Mouse (Mus musculus) cerebellum, adult 2 months (tissue): ENCODE measurements around the gene C1ql4. TPM values are rescaled to one million over a fixed set of nuclear protein-coding genes. Genes with fewer than 3 reads are reported as not detected.

Experiments used
- DNase-seq, 2 experiments: peaks; one replicate each; pipeline ENCODE4 v3.0.0; 2021
- H3K27ac ChIP-seq: fragments of 200-500 bp; 2 replicates; pipeline ENCODE4 v1.5.1; 2012; ENCODE audit warnings: low read length, control low read depth, inconsistent platforms; ENCODE audit not compliant: insufficient read depth
- H3K27me3 ChIP-seq: fragments of 200-500 bp; 2 replicates; pipeline ENCODE4 v1.6.1; 2012; ENCODE audit warnings: inconsistent platforms, mild to moderate bottlenecking, low read length, moderate library complexity; ENCODE audit not compliant: control insufficient read depth, insufficient read depth
- H3K4me1 ChIP-seq: fragments of 200-500 bp; 2 replicates; pipeline ENCODE4 v1.6.1; 2011; ENCODE audit warnings: low read length; ENCODE audit not compliant: control insufficient read depth, insufficient read depth
- H3K4me3 ChIP-seq: fragments of 200-500 bp; replicated peaks from 2 replicates; pipeline ENCODE3; 2011; ENCODE audit warnings: mild to moderate bottlenecking, low read depth, low read length, control low read depth; ENCODE audit not compliant: insufficient read depth
- CTCF ChIP-seq: fragments of 200-500 bp; IDR thresholded peaks from 2 replicates; pipeline ENCODE4 v1.5.1; 2011; ENCODE audit warnings: low read depth, mild to moderate bottlenecking, control low read depth, low read length, moderate library complexity, borderline replicate concordance; ENCODE audit not compliant: insufficient read depth
- POLR2A ChIP-seq: fragments of 200-500 bp; IDR thresholded peaks from 2 replicates; pipeline ENCODE4 v1.6.1; 2011; ENCODE audit warnings: low read length, control low read depth, borderline replicate concordance; ENCODE audit not compliant: insufficient read depth
- WGBS: fragments of 180-500 bp; shearing (Covaris S2); methylation state at CpG from one replicate; pipeline ENCODE4 v1.1.7; 2018; 5-methylcytosine and 5-hydroxymethylcytosine counted together
- polyA plus RNA-seq: library from polyadenylated mRNA; depleted of rRNA; stranded (reverse); fragments of >200 nt; gene quantifications from 2 replicates; pipeline ENCODE4 v1.2.3, GENCODE M21; 2012; rRNA removed

Gene C1ql4
- 1.3 and 1.6 TPM in 2 replicates for polyA plus RNA-seq

DNA sequence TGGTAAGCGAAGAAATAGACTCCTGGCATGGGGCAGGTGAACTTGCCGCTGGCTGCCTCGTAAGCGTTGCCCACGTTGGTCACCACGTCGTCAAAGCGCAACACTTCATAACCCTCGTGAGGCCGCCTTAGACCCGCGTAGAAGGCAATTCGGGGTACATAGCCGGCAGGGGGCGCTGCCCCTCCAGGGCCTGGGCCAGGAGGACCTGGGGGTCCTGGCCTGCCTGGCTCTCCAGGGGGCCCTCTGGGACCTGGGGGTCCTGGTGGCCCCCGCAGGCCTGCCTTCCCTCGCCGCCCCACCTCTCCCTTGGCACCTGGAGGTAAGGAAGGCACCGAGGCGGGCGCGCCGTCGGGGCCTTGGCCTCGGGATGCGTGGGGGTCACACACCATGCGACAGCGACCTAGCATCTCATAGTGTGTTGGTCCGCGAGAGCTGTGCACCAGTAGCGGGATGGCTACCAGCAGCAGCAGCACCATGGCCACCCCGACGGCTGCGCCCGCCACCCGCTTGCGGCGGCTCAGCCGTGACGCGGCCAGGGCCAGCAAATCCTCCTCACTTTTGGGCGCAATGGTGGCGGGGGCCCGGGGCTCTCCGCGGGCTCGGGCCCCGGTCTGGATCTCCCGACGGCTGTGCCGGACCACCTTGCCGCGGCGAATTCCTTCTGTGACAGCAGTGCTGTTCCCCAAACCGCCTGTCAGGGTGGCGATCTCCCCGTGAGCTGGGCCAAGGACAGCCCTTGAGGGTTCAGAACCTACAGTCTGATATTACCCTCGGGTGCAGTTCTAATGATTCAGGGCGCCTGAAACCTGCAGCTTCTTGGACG is at the start of gene C1ql4:
Gene C1ql4, minus strand, starts transcription at position 565 of the 823 bp plus-strand sequence.
- H3K4me1 ChIP-seq: no peaks in the 10 kb centered on the region
- H3K27ac ChIP-seq: no peak within 1 kb of the TSS
- DNase-seq: no peak
- H3K4me3 ChIP-seq: no peak within 1 kb of the TSS
- peaks cover 3% of the 10 kb centered on the region; the same call in 1 of the 2 replicates for H3K27me3 ChIP-seq
- WGBS: 8% methylated on average over 60 of the region's 60 CpGs
- TF ChIP-seq CTCF: no peak
- TF ChIP-seq POLR2A: no peak

DNA sequence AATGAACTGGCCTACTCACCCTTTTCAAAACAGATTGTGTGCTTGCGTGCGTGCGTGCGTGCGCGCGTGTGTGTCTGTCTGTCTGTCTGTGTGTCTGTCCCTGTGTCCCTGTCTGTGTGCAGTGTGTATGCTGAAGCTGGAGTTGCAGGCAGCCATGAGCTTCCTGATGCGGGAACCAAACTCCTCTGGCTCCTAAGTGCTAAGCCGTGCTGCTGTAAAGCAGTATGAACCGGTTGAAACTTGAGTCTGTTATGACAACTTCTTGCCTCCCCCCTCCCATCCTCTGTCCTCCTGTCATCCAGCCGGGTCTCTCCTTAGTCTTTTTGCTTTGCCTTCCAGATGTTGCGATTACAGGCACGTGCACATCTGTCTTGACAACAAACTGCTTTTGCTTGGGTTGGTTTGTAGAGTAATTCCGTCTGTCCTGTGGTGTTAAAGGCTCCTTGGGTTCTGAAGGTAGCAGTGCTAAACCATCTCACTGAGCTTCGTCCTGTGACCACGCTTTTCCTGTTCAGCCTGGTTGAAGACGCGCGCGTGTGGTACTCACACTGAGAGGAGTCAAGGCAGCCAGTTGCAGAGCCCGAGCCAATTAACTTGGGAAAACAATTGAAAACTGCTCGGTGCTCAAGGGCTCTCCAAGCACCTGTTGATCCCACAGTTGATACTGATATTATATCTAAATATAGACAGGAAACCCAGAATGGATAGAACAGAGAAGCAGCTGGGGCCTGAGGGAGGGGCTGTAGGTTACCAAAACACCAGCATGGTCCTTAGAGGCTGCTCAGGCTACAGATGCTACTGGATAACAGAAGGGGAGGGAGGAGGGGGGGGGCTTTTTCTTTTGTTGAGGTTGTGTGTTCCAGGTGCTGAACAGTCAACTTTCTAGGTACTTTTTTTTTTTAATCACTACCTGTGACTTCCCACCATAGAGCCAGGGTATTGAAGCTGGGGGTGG is 42.6 kb upstream of the C1ql4 start:
- H3K4me1 ChIP-seq: no peaks in the 10 kb centered on the region; the same call in 1 of the 2 replicates
- no peak overlapping the region for H3K4me3 ChIP-seq
- no peak for DNase-seq
- 70% methylated on average over 22 of the region's 22 CpGs for WGBS
- H3K27ac ChIP-seq: no peak overlapping the region
- no peaks in the 10 kb centered on the region for H3K27me3 ChIP-seq
- TF ChIP-seq CTCF (no peak), POLR2A (no peak)

DNA sequence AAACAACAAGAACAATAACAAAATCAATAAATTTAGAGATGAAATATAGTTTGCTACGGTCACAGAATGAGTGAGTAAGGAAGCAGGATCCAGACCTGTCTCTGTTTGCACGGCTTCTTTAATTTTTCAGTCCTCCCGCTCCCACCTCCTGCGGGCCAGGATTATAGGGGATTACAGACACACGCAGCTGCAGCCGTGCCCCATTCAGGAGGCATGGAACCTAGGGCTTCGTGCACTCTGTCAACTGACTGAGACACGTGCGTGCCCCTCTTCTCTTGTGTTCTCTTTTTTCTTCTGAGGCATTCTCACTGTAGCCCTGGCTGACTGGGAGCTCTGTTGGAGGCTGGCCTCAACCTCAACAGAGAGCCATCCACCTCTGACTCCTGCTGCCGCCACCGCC is 41.8 kb upstream of the C1ql4 start:
- WGBS: 61% methylated on average over 11 of the region's 11 CpGs
- no peaks in the 10 kb centered on the region for H3K27me3 ChIP-seq
- no peak for DNase-seq
- H3K27ac ChIP-seq: no peak overlapping the region
- no peaks in the 10 kb centered on the region; the same call in 1 of the 2 replicates for H3K4me1 ChIP-seq
- H3K4me3 ChIP-seq: no peak overlapping the region
- TF ChIP-seq CTCF (no peak), POLR2A (no peak)

DNA sequence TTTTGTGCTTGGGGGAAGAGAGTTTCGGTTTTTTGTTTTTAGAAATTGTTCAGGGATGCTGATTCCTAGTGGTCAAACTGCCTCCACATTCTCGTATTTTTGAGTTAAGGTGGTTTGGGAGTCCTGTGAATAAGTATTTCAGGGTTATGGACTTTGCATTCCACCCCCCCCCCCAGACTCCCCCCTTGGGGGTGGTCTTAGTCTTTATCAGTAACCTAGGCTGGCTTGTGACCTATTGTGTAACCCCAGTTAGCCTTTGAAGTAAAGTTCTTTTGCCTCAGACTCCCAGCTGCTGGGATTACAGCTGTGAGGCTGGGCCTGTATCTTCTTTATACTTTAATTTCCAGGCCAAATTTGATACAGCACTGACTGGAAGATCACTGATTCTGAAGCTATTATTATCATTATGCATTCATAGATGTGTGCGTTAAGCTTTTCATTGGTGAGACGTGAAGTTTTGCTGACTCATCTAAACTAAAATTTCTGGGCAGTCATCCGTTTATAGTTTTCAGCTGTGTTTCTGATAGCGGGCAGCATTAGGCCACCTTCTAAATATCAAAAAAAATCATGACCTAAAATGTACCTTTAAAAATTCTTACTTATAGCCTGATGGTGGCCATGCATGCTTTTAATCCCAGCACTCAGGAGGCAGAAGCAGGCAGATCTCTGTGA is 40.4 kb upstream of the C1ql4 start:
- DNase-seq: no peak
- no peak for TF ChIP-seq POLR2A
- TF ChIP-seq CTCF: no peak
- 77% methylated on average over 6 of the region's 6 CpGs for WGBS
- no peak overlapping the region for H3K27ac ChIP-seq
- no peaks in the 10 kb centered on the region for H3K27me3 ChIP-seq
- H3K4me3 ChIP-seq: no peak overlapping the region
- H3K4me1 ChIP-seq: no peaks in the 10 kb centered on the region

DNA sequence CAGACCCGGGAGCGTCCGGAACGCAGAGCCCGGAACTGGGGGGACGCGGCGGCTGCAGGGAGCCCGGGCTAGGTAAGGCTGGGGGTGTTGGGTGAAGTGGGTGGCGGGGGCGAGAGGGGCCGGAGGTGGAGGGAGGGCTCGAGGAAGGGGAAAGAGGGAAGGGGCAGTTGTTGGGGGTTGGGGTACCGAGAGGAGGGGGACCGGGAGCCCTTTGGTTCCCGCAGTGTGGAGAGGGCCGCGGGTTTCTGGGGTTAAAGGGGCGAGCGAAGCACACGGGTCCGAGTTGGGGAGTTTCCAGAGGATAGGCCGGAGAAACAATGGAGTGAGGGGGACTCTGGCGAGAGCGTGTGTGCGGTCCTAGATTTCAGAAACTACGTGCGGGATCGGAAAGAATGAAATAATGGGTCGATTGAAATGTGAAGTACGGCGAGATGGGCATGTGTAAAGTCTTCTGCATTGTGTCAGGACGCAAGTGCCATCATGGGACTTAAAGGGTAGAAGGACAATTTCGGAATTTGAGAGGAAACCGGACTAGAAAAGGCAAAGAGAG is 39.3 kb upstream of the C1ql4 start:
- DNase-seq: peak in 1 of 2 experiments; percentile 21
- TF ChIP-seq POLR2A: no peak
- TF ChIP-seq CTCF: no peak
- no peaks in the 10 kb centered on the region for H3K27me3 ChIP-seq
- peak overlapping the region; percentile 90 for H3K4me3 ChIP-seq
- under 1% methylated on average over 34 of the region's 35 CpGs for WGBS
- no peak overlapping the region for H3K27ac ChIP-seq
- H3K4me1 ChIP-seq: no peaks in the 10 kb centered on the region

DNA sequence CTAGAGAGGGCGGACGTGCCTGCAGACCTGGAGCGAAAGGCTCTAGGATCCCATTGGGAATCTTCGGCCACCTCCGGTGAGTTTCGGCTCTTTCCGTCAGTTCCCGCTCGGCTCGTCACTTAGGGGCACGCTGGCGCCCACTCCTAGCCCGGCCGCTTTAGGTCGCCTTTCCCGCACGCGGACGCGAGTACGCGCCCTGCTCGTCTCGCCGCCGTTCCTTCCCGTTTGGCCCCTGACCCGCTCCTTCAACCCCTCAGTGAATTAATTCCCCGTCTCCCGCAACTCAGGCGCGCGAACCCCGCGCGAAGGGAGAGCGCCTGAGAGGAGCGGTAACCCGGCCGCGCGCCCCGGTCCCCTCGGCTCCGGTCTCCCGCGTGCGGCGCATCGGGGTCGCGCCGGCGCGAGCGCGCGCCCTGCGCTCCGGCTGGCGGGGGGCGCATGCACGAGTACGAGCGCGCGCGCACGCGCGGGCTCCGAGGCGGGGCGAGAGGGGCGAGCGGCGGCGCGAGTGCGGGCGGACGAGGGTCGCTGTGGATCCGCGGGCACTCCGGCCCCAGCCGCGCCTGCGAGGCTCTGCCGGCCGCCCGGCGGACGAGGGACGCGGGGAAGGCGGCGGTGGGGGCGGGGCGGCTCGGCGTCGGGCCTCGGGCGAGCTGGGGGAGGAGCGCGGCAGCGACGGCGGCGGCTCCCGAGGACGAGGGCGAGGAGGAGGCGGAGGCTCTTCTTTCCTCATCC is 38.6 kb upstream of the C1ql4 start:
- no peaks in the 10 kb centered on the region for H3K27me3 ChIP-seq
- peak overlapping the region; percentile 90 for H3K4me3 ChIP-seq
- TF ChIP-seq CTCF (no peak), POLR2A (peak; percentile 41; the same call in 1 of the 2 replicates)
- peak overlapping the region; percentile 67; the same call in 1 of the 2 replicates for H3K27ac ChIP-seq
- H3K4me1 ChIP-seq: no peaks in the 10 kb centered on the region
- peak; percentile 89 to 95 for DNase-seq
- WGBS: under 1% methylated on average over 112 of the region's 115 CpGs

DNA sequence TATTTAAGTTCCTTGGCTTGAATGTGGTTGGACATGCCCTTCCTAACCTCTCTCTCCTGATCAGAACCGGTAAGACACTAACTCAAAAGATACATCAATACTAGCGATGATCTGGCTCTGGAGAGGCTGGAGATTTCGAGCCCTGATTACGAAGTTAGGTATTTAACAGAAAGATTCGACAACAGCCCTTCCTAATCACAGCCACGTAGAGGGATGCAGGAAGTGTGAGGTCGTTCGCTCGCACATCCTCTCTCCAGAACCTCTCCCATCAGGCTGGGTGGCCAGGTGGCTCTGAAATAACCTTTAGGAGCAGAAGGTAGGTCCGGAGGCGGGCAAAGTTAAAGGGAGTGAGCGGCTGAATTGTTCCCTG is 38.1 kb upstream of the C1ql4 start, which contains the start of gene Spats2:
Gene Spats2, plus strand, starts transcription at position 206 of the 370 bp plus-strand sequence.
- no peak for TF ChIP-seq CTCF
- TF ChIP-seq POLR2A: no peak
- no peak for DNase-seq
- Histone ChIP-seq H3K4me1 (no peaks in the 10 kb centered on the region; the same call in 1 of the 2 replicates), H3K4me3 (peak within 1 kb of the TSS; percentile 90), H3K27ac (peak within 1 kb of the TSS; percentile 67; the same call in 1 of the 2 replicates), H3K27me3 (no peaks in the 10 kb centered on the region)
- WGBS: 2% methylated on average over 12 of the region's 12 CpGs
